Mouse (Mus musculus) adrenal gland, postnatal 14 days (tissue): Measurements from ENCODE around the gene Xlr4b. TPM values are rescaled to one million over a fixed set of nuclear protein-coding genes. Genes with fewer than 3 reads are reported as not detected.
"Not testable (repeated sequence)": the region's sequence is repeated elsewhere in the genome, so short reads cannot be mapped to it uniquely, and the experiment has no call there.

Experiments used
- DNase-seq: peaks from one replicate; pipeline ENCODE4 v3.0.0; 2021; ENCODE audit warnings: mixed read lengths
- long read RNA-seq, 2 experiments: library from polyadenylated mRNA; stranded (forward); transcript quantifications; one replicate each; pipeline ENCODE4 v2.0.0; 2021
- total RNA-seq: library from RNA; stranded (reverse); gene quantifications from 2 replicates; pipeline ENCODE4 v1.2.3, GENCODE M21; 2021

Xlr4b gene
- 1.7 and 3.7 TPM in 2 replicates for total RNA-seq
- long read RNA-seq, experiment 1, partial matches to known transcripts: 0 of 3 reads
- long read RNA-seq, experiment 1, other reads (novel, unspliced or antisense): 3 of 3 reads
- long read RNA-seq, experiment 2: 0 reads

GRCm38 (mm10) chrX:73213819-73214564, at the start of gene Xlr4b:
Xlr4b (plus strand) TSS chrX:73214333.
- DNase-seq: not testable (repeated sequence)

DNA sequence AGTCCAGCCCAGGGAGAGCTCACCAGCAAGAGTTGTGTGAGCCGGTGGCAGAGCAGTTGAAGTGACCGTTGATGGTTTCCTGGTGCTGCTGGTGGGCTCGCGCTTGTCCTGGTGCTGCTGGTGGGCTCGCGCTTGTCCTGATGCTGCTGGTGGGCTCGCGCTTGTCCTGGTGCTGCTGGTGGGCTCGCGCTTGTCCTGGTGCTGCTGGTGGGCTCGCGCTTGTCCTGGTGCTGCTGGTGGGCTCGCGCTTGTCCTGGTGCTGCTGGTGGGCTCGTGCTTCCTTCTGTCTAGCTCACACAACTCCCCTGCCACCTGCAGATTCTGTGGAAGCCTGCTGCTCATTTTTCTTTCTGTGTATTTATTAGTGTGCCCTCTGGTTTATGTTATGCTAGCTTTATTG, 37.2 kb upstream of the Xlr4b start, which contains the start of gene Spin2d:
Gene Spin2d (minus strand): TSS at position 101 of the 400 bp plus-strand sequence.
- DNase-seq: not testable (repeated sequence)

- DNase-seq: peak; percentile 8
Observed at GRCm38 (mm10) chrX:73191934-73192333, 22.2 kb upstream of the Xlr4b start, which contains the start of gene Xlr3b. Xlr3b (plus strand) TSS chrX:73192207.

DNA sequence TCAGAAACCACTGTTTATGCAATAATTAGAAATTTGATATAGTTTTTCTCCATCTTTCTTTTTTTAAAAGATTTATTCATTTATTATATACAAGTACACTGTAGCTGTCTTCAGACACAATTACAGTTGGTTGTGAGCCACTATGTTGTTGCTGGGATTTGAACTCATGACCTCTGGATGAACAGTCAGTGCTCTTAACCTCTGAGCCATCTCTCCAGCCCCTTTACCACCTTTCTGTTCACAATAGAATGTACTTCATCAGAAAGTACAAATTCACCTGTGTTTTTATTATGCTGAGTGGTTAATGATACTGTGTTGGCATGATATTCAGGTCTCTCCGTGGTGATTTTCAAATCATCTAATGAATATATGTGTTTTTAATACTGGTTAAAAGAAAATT, 11.2 kb downstream of the Xlr4b start:
- no peak for DNase-seq

- DNase-seq: peak; percentile 87
Observed at GRCm38 (mm10) chrX:73227914-73228605, 13.9 kb downstream of the Xlr4b start, which contains the start of gene F8a. F8a (plus strand) TSS chrX:73228291.

DNA sequence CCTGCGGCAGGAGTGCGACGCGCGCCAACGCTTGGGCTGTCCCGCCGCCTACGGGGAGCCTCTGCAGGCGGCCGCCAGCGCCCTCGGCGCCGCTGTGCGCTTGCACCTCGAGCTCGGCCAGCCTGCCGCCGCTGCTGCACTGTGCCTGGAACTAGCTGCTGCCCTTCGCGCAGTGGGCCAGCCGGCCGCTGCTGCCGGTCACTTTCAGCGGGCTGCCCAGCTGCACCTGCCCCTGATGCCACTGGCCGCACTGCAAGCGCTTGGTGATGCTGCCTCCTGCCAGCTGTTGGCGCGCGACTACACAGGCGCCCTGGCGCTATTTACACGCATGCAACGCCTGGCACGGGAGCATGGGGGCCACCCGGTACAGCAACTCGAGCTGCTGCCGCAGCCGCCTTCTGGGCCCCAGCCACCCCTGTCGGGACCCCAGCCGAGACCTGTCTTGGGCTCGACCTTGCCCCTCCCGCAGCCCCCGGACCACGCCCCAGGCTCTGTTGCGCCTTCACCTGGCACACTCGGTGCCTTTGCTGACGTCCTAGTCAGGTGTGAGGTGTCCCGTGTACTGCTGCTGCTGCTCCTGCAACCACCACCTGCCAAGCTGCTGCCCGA, 14.6 kb downstream of the Xlr4b start:
- DNase-seq: peak; percentile 73

- no peak for DNase-seq
Observed at GRCm38 (mm10) chrX:73229288-73229687, 15.2 kb downstream of the Xlr4b start.

DNA sequence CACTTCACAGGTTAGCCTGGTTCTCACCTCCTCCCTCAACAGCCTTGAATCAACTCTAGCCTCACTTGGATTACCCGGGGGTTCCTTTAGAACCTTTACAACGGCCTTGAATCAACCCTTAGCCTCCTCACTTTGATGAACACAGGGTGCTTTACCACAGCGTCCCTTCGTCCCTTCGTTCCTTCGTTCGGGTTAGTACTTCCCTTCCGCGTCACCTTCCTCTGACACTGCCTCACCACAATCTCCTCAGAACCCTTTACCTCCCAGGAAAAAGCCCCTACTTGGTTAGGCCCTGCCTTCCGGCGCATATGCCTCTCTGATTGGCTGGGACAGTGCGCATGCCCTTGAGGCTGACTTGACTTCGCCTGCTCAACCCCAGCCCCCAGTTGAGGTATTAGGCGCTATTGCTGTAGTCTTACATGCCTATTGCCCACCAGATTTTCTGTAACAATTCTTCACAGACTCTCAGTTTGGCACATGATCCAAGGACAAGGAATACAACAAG, 28.7 kb downstream of the Xlr4b start, which contains the start of gene Xlr4c:
Gene Xlr4c (minus strand): TSS at position 310 of the 505 bp plus-strand sequence.
- not testable (repeated sequence) for DNase-seq

- not testable (repeated sequence) for DNase-seq
Observed at GRCm38 (mm10) chrX:73262428-73262827, 48.3 kb downstream of the Xlr4b start.

DNA sequence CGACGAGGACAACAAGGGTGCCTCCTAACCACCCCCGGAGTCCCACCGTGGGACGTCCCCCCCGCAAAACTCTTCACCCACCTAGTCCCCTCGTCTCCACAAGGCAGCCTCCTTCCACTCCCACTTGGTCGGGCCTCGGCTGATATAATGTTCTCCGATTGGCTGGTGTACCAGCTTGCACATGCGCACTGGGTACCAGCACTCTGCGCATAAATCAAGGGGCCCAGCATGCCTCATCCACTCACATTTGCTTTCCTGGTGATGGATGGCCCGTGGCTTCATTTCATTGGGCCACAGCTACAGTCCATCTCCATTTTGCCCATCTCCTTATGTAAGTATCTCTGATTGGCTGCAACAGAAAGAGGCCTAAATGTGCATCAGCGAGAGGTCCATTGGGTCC, 51.1 kb downstream of the Xlr4b start, which contains the start of gene Xlr3c:
Gene Xlr3c (minus strand): TSS at position 121 of the 400 bp plus-strand sequence.
- DNase-seq: not testable (repeated sequence)

Other genes starting within 250 kb of the Xlr4b start
- 2.6 and 4.7 TPM in 2 replicates for gene Zfp185, start 227.0 kb upstream of the Xlr4b start, total RNA-seq
- 0.15 and 0.38 TPM in 2 replicates for gene Pnma5, start 177.2 kb upstream of the Xlr4b start, total RNA-seq
- gene Pnma3, start 149.5 kb upstream of the Xlr4b start, total RNA-seq: 0.11 and 0.38 TPM in 2 replicates
- gene Xlr4a, start 131.9 kb upstream of the Xlr4b start, total RNA-seq: 1.0 and 3.1 TPM in 2 replicates
- gene Xlr3a, start 117.2 kb upstream of the Xlr4b start, total RNA-seq: 1.0 and 2.9 TPM in 2 replicates
- gene Gm14685, start 97.3 kb upstream of the Xlr4b start, total RNA-seq: 0.49 and 0.82 TPM in 2 replicates
- gene Xlr5b, start 65.5 kb upstream of the Xlr4b start, total RNA-seq: not detected in 2 replicates
- 0.22 TPM in 1 of 2 replicates, not detected in the other for gene DXBay18, start 64.9 kb upstream of the Xlr4b start, total RNA-seq
- gene Spin2d, start 37.3 kb upstream of the Xlr4b start, total RNA-seq: not detected in 2 replicates
- gene Xlr3b, start 22.1 kb upstream of the Xlr4b start, total RNA-seq: 8.9 and 10.4 TPM in 2 replicates
- gene F8a, start 14.0 kb downstream of the Xlr4b start, total RNA-seq: 7.6 and 8.4 TPM in 2 replicates
- gene Xlr4c, start 28.8 kb downstream of the Xlr4b start, total RNA-seq: 0.85 and 1.2 TPM in 2 replicates
- gene Xlr3c, start 51.1 kb downstream of the Xlr4b start, total RNA-seq: not detected in 2 replicates
- 0.26 TPM in 1 of 2 replicates, not detected in the other for gene Xlr5a, start 78.6 kb downstream of the Xlr4b start, total RNA-seq
- gene Xlr5c, start 78.6 kb downstream of the Xlr4b start, total RNA-seq: 0.74 and 1.3 TPM in 2 replicates
- gene Gm45015, start 122.5 kb downstream of the Xlr4b start, total RNA-seq: not detected in 2 replicates
- 19.3 and 22.9 TPM in 2 replicates for gene Zfp275, start 128.3 kb downstream of the Xlr4b start, total RNA-seq
- gene Gm18336, start 184.4 kb downstream of the Xlr4b start, total RNA-seq: not detected in 2 replicates
- 0.26 and 0.30 TPM in 2 replicates for gene Zfp92, start 196.8 kb downstream of the Xlr4b start, total RNA-seq
- gene Trex2, start 221.0 kb downstream of the Xlr4b start, total RNA-seq: not detected in 2 replicates
- 22.8 and 25.2 TPM in 2 replicates for gene Haus7, start 244.7 kb downstream of the Xlr4b start, total RNA-seq